Mouse (Mus musculus) liver, embryonic 13.5 days (tissue): ENCODE data around the gene Cnn1. TPM values are rescaled to one million over a fixed set of nuclear protein-coding genes. Genes with fewer than 3 reads are reported as not detected.
A peak's percentile ranks its signal among the peaks of the same experiment; 100 is the strongest.

Experiments
- ATAC-seq: fragments of 200-750 bp; cut with Nextera tagmentation; 2 replicates; pipeline ENCODE4 v1.8.0; 2017; ENCODE audit warnings: low read depth, mild to moderate bottlenecking, moderate number of reproducible peaks, moderate library complexity
- DNase-seq: peaks from one replicate; pipeline ENCODE4 v3.0.0; 2022
- H3K27ac ChIP-seq: fragments of 300-500 bp; sonication (generic); 2 replicates; pipeline ENCODE4 v1.5.1; 2015; ENCODE audit warnings: moderate library complexity, mild to moderate bottlenecking, inconsistent platforms
- H3K27me3 ChIP-seq: fragments of 300-500 bp; sonication (generic); 2 replicates; pipeline ENCODE4 v1.6.1; 2015; ENCODE audit warnings: mild to moderate bottlenecking, inconsistent platforms
- H3K36me3 ChIP-seq: fragments of 300-500 bp; sonication (generic); 2 replicates; pipeline ENCODE4 v1.6.1; 2015; ENCODE audit warnings: mild to moderate bottlenecking, inconsistent platforms
- H3K4me1 ChIP-seq: fragments of 300-500 bp; sonication (generic); replicated peaks from 2 replicates; pipeline ENCODE4 v1.6.1; 2015; ENCODE audit warnings: inconsistent platforms
- H3K4me2 ChIP-seq: fragments of 300-500 bp; sonication (generic); 2 replicates; pipeline ENCODE4 v1.6.1; 2015; ENCODE audit warnings: inconsistent platforms, mild to moderate bottlenecking, moderate library complexity
- H3K4me3 ChIP-seq: fragments of 300-500 bp; sonication (generic); replicated peaks from 2 replicates; pipeline ENCODE4 v1.5.1; 2015; ENCODE audit warnings: mild to moderate bottlenecking, inconsistent platforms
- H3K9ac ChIP-seq: fragments of 300-500 bp; sonication (generic); 2 replicates; pipeline ENCODE4 v1.6.1; 2015; ENCODE audit warnings: mild to moderate bottlenecking, inconsistent platforms
- H3K9me3 ChIP-seq: fragments of 300-500 bp; sonication (generic); replicated peaks from 2 replicates; pipeline ENCODE4 v1.6.1; 2016; ENCODE audit warnings: inconsistent platforms
- WGBS: fragments of 180-500 bp; shearing (Covaris S2); methylation state at CpG from one replicate; pipeline ENCODE4 v1.1.7; 2015; ENCODE audit not compliant: insufficient replicate concordance; 5-methylcytosine and 5-hydroxymethylcytosine counted together
- polyA plus RNA-seq: library from polyadenylated mRNA; unstranded; fragments of >200 nt; fragmentation: Nextera tagmentation; extraction: Ambion mirVana; gene quantifications from 2 replicates; pipeline ENCODE4 v1.2.1, GENCODE M21; 2015

Gene Cnn1
- polyA plus RNA-seq, 1 experiment from 2014 or later: 1.9 TPM

DNA sequence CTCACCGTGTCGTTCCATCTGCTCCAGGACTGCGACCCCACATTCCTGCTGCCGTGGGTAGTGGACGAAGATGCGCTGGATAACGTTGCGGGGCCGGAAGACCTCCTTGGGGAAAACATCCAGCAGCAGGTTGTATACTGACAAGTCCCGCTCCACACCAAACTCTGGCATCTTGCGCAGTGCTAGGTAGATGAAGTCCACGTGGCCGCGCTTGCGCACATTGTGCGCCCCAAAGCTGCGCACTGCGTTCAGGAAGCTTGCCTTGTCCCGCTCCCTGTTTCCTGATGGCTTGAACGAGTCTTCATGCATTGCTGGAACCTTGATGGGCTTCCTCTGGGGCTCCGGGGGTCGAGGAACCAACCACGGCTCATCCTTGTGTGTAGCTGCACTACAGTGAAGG is 22.8 kb upstream of the Cnn1 start:
- Histone ChIP-seq H3K27ac (no peak overlapping the region), H3K4me3 (no peak overlapping the region), H3K27me3 (no peaks in the 10 kb centered on the region), H3K4me1 (peaks cover 7% of the 10 kb centered on the region), H3K9ac (no peak overlapping the region), H3K4me2 (no peak overlapping the region), H3K9me3 (no peaks in the 10 kb centered on the region), H3K36me3 (peaks cover 50% of the 10 kb centered on the region)
- WGBS: 90% methylated on average over 23 of the region's 23 CpGs
- ATAC-seq (no peak), DNase-seq (no peak)

DNA sequence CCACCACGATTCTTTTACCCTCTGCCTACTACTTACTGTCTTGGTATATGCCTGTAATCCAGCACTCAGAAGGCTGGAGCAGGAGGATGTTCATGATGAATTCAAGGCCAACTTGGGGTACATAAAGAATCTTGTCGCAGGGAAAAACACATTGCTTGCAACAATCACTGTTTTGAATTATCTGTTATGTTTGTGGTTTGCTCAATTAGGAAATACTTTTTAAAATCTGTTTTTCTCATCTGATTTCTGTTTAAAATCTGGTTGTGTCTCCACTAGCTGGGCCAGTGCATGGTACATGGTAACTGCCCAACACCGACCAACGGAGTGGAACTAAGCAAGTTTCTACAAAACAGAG is 14.4 kb upstream of the Cnn1 start:
- H3K4me1 ChIP-seq: peaks cover 36% of the 10 kb centered on the region
- peaks cover 21% of the 10 kb centered on the region for H3K36me3 ChIP-seq
- H3K4me2 ChIP-seq: peak overlapping the region; percentile 82
- peak overlapping the region; percentile 82 for H3K9ac ChIP-seq
- WGBS: 26% methylated on average over 4 of the region's 4 CpGs
- H3K4me3 ChIP-seq: peak overlapping the region; percentile 78
- peak overlapping the region; percentile 56; the same call in 1 of the 2 replicates for H3K27ac ChIP-seq
- H3K9me3 ChIP-seq: no peaks in the 10 kb centered on the region
- no peaks in the 10 kb centered on the region for H3K27me3 ChIP-seq
- no peak for ATAC-seq
- no peak for DNase-seq

DNA sequence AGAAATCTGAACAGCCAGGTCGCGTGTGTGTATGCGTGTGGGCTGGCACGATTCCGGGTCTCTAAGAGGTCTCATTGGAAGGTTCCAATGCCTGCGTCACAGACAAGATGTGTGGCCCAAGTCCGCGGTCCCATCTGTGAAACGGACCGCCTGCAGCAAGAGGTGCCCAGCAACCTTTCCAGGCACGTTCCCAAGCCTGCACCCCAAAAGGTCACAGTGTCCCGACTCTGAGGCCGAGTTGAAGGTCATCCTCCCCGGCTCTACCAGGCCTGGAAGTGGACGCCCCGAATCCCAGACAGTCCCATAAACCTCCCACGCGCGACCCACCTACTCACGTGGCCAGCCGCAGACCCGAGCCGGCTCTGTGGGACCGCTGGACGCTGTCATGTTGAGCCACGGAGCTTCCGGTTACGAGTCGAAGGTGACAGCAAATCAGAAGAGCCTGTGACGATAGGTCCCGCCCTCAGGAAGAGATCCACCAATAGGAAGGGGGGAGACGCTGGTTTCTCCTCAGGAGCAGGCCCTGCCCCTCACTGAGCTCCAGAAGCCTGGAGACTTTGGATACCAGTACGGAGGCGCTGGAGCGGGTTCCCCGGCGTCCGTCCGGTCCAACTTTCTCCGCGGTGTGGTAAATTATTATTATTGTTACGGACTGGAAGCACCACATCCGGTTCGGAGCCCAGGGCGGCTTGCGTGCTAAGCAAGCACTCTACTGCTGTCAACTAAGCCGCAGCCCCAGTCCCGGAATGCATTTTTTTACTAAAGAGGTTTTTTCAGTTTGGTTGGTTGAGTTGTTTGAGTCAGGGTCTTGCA is 13.8 kb upstream of the Cnn1 start, which contains the start of gene Ecsit:
Ecsit (minus strand) TSS at position 417 of the 813 bp plus-strand sequence.
- Histone ChIP-seq H3K27me3 (no peaks in the 10 kb centered on the region), H3K4me3 (peak within 1 kb of the TSS; percentile 78), H3K4me2 (peak within 1 kb of the TSS; percentile 82), H3K4me1 (peaks cover 36% of the 10 kb centered on the region), H3K27ac (peak within 1 kb of the TSS; percentile 70), H3K9ac (peak within 1 kb of the TSS; percentile 82), H3K36me3 (peaks cover 16% of the 10 kb centered on the region), H3K9me3 (no peaks in the 10 kb centered on the region)
- peak; percentile 94 for DNase-seq
- ATAC-seq: peak; percentile 98
- WGBS: under 1% methylated on average over 48 of the region's 48 CpGs

DNA sequence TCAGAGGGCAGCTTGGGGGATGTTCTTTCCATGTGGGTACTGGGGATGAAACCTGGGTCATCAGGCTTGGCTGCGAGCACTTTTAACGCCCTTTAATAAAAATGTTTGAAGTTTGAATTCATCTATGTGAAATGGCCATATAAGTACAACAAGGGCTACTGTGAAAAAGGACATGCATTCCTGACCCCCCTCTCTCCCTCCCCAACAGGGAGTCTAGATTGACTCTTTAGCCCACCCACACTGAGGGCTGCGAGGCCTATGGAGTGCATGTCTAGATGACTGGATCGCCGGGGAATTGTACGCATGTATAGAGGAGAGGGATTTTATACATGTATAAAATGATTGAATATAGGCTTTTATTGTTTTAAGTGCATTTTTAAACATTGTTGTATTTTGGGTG is 13.0 kb upstream of the Cnn1 start:
- peak overlapping the region; percentile 82 for H3K9ac ChIP-seq
- peak overlapping the region; percentile 78 for H3K4me3 ChIP-seq
- H3K27me3 ChIP-seq: no peaks in the 10 kb centered on the region
- H3K4me2 ChIP-seq: peak overlapping the region; percentile 82
- peaks cover 36% of the 10 kb centered on the region for H3K4me1 ChIP-seq
- no peak for DNase-seq
- H3K27ac ChIP-seq: peak overlapping the region; percentile 70
- H3K9me3 ChIP-seq: no peaks in the 10 kb centered on the region
- no peak for ATAC-seq
- H3K36me3 ChIP-seq: peaks cover 14% of the 10 kb centered on the region; the same call in 1 of the 2 replicates
- 88% methylated on average over 6 of the region's 6 CpGs for WGBS

DNA sequence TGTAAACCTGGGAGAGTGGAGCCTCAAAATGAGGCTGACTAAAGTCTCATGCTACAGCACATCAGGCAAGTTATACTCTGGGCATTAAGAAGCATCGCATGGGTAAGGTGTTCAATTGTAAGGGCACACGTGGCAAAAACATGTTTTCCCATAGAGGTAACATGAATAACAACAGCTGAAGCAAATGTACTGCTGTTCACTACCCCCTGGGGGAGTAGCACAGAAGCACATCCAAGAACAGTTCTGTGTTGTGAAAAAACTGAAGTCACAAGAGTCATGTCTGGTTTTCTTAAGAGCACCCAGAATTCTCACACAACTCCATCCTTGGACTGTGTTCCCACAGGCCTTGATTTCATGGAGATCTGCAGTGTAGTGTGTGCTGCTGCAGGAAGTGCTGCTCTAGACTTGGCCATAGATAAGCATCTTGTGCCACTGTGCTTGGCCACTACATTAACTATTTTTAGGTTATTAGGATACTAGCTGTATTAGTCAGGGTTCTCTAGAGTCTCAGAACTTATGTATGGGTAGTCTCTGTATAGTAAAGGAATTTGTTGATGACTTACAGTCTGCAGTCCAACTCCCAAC is 11.9 kb upstream of the Cnn1 start:
- H3K4me1 ChIP-seq: peaks cover 36% of the 10 kb centered on the region
- no peak for ATAC-seq
- DNase-seq: no peak
- peaks cover 13% of the 10 kb centered on the region; the same call in 1 of the 2 replicates for H3K36me3 ChIP-seq
- no peak overlapping the region for H3K9ac ChIP-seq
- no peak overlapping the region for H3K27ac ChIP-seq
- H3K4me3 ChIP-seq: no peak overlapping the region
- H3K27me3 ChIP-seq: no peaks in the 10 kb centered on the region
- no peaks in the 10 kb centered on the region for H3K9me3 ChIP-seq
- WGBS: 64% methylated on average over 2 of the region's 2 CpGs
- H3K4me2 ChIP-seq: no peak overlapping the region

DNA sequence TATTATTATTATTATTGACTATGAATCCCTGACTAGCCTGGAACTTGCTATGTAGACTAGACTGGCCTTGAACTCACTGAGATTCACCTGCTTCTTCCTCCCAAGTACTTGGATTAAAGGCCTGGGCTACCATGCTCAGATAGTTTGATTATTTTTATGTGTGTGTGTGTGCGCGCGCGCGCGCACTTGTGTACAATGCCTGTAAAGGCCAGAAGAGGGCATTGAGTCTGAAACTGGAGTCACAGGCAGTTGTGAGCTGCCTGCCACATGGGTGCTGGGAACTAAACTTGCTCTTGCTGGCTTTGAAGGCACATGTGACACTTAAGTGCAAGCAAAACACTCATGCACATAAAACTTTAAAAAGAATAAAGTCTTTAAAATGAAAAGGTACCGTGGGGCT is 9.7 kb upstream of the Cnn1 start:
- H3K27ac ChIP-seq: no peak overlapping the region
- WGBS: 92% methylated on average over 7 of the region's 7 CpGs
- peaks cover 21% of the 10 kb centered on the region for H3K4me1 ChIP-seq
- no peak overlapping the region for H3K4me3 ChIP-seq
- no peak overlapping the region for H3K9ac ChIP-seq
- ATAC-seq: no peak
- H3K36me3 ChIP-seq: no peaks in the 10 kb centered on the region
- H3K9me3 ChIP-seq: no peaks in the 10 kb centered on the region
- no peak for DNase-seq
- H3K27me3 ChIP-seq: peaks cover 9% of the 10 kb centered on the region
- H3K4me2 ChIP-seq: no peak overlapping the region

DNA sequence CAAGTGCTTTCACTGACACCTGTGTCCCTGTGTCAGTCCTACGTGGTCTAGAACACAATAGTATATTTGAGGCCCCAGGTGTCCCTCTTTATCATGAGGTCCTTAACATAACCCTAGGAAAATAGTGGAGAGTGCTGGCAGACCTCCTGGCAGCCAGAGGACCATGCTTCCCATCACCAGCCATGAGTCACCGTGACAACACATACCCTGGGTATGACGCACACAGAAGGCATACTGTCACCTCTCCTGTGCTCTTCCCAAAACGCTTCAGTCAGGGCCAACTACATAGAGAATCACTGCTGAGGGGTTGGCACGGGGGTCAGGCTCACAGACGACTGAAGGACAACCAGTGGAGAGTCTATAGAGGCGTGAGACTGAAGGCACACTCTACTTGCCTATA is 9.0 kb upstream of the Cnn1 start:
- H3K27me3 ChIP-seq: peaks cover 16% of the 10 kb centered on the region
- no peak overlapping the region for H3K4me3 ChIP-seq
- ATAC-seq (no peak), DNase-seq (no peak)
- no peaks in the 10 kb centered on the region for H3K9me3 ChIP-seq
- no peaks in the 10 kb centered on the region for H3K36me3 ChIP-seq
- H3K4me2 ChIP-seq: no peak overlapping the region
- 75% methylated on average over 7 of the region's 7 CpGs for WGBS
- H3K27ac ChIP-seq: no peak overlapping the region
- no peak overlapping the region for H3K9ac ChIP-seq
- peaks cover 15% of the 10 kb centered on the region for H3K4me1 ChIP-seq

DNA sequence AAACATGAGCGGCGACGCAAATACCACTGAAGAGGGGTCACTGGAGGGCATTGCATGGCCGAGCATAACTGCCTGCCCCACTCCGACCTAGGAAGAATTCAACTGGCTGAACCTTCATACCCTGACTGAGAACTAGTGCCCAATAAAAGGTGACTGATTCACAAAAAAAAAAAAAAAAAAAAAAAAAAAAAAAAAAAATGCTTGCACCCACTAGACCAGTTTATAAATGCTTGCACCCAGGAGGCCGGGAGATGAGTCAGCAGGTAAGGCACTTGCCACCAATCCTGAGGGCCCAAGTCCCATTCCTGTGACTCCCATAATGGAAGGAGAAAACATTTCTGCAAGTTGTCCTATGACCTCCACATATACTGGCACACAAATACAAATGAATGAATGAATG is 6.3 kb upstream of the Cnn1 start:
- ATAC-seq (no peak), DNase-seq (no peak)
- Histone ChIP-seq H3K27me3 (peaks cover 36% of the 10 kb centered on the region), H3K4me3 (no peak overlapping the region), H3K36me3 (no peaks in the 10 kb centered on the region), H3K9ac (no peak overlapping the region), H3K4me1 (peaks cover 8% of the 10 kb centered on the region), H3K4me2 (no peak overlapping the region), H3K9me3 (no peaks in the 10 kb centered on the region), H3K27ac (no peak overlapping the region)
- 79% methylated on average over 6 of the region's 6 CpGs for WGBS

DNA sequence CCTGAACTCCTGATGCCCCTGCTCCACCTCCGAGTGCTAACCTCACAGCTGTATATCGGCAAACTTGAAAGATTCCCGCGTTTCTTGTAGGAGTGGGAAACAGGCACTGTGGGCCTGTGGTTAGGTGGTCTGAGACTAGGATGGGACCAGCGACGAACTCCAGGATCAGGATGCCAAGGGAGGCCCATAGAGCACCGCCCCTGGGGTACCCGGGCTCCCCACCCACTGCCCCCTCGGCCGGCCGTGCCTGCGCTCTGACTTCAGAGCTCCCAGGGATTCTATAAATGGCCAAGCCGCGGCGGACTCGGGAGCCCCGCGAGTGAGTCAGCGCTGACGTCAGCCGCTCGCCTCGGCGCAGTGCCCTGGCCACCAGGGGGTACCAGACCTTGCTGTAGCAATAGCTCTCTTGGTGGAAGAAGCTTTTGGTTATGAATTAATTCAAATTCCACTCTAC is 3.1 kb upstream of the Cnn1 start:
- WGBS: 2% methylated on average over 24 of the region's 24 CpGs
- peak overlapping the region; percentile 52 for H3K4me3 ChIP-seq
- H3K27ac ChIP-seq: no peak overlapping the region

DNA sequence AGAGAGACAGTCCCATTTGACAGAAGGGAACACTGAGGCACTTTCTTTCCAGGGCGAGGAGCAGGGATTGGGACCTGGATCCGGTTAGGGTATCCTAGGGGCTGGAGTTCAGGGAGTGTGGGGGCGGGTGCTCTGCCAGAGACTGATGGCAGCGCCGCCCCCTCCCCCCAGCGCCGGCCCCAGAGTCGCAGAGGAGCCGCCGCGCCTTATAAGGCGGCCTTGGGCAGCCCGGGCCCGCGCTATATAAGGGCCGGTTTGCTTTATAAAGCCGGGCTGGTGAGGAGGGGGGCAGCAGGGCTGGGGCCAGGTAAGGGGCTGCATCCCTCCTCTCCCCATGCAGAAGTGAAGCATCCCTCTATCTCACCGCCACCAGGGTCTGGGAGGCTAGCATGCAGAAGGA is 906 bp downstream of the Cnn1 start:
- Histone ChIP-seq H3K36me3 (no peaks in the 10 kb centered on the region), H3K4me1 (peaks cover 18% of the 10 kb centered on the region), H3K9ac (no peak overlapping the region), H3K4me2 (no peak overlapping the region), H3K4me3 (no peak overlapping the region), H3K27ac (no peak overlapping the region), H3K9me3 (no peaks in the 10 kb centered on the region), H3K27me3 (peaks cover 82% of the 10 kb centered on the region)
- DNase-seq (no peak), ATAC-seq (no peak)
- 5% methylated on average over 18 of the region's 18 CpGs for whole genome bisulfite sequencing

More for the DNA sequence above, 3.1 kb upstream of the Cnn1 start:
- Histone ChIP-seq H3K4me2 (peak overlapping the region; percentile 77), H3K27me3 (peaks cover 67% of the 10 kb centered on the region), H3K4me1 (peaks cover 18% of the 10 kb centered on the region), H3K9ac (peak overlapping the region; percentile 71), H3K9me3 (no peaks in the 10 kb centered on the region), H3K36me3 (no peaks in the 10 kb centered on the region)
- DNase-seq (peak; percentile 78), ATAC-seq (peak; percentile 83)

DNA sequence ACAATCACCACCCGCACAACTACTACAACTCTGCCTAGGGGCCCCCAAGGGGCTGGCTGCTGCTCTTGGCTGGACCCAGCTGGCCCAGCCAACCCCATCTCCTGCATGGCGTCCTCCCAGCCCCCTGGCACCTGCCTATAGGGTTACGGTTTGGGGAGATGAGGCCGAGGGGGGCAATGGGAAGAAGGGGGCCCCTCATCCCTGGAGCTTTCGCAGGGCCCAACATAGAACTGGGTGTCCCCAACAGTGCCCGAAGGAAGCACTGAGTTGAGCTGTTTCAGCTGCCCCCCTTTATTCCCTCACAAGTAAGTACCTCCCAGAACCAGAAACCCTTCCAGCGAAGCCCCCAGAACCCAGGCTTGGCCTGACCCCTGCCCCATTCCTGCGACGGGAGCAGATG is 9.2 kb downstream of the Cnn1 start:
- DNase-seq (no peak), ATAC-seq (peak; percentile 18; the same call in 1 of the 2 replicates)
- Histone ChIP-seq H3K4me1 (no peaks in the 10 kb centered on the region), H3K9me3 (no peaks in the 10 kb centered on the region), H3K36me3 (peaks cover 36% of the 10 kb centered on the region), H3K4me3 (no peak overlapping the region), H3K4me2 (no peak overlapping the region), H3K9ac (no peak overlapping the region), H3K27ac (no peak overlapping the region), H3K27me3 (peaks cover 13% of the 10 kb centered on the region; the same call in 1 of the 2 replicates)
- 78% methylated on average over 9 of the region's 9 CpGs for WGBS
